Mouse (Mus musculus) hindbrain, embryonic 16.5 days (tissue): ENCODE results near the gene Elf2. TPM values are rescaled to one million over a fixed set of nuclear protein-coding genes. Genes with fewer than 3 reads are reported as not detected.
"Not testable (repeated sequence)": the region's sequence is repeated elsewhere in the genome, so short reads cannot be mapped to it uniquely, and the experiment has no call there.

Source experiments
- ATAC-seq: fragments of 200-750 bp; cut with Nextera tagmentation; 2 replicates; pipeline ENCODE4 v1.8.0; 2017; ENCODE audit warnings: moderate TSS enrichment, moderate library complexity
- H3K27ac ChIP-seq: fragments of 300-500 bp; sonication (generic); 2 replicates; pipeline ENCODE4 v1.5.1; 2014; ENCODE audit warnings: low read depth, mild to moderate bottlenecking, control low read depth, low read length, moderate library complexity
- H3K27me3 ChIP-seq: fragments of 300-500 bp; sonication (generic); replicated peaks from 2 replicates; pipeline ENCODE4 v1.6.1; 2014; ENCODE audit warnings: low read length; ENCODE audit not compliant: control insufficient read depth, insufficient read depth
- H3K36me3 ChIP-seq: fragments of 300-500 bp; sonication (generic); 2 replicates; pipeline ENCODE4 v1.6.1; 2014; ENCODE audit warnings: mild to moderate bottlenecking, low read length, moderate library complexity, mixed read lengths; ENCODE audit not compliant: control insufficient read depth, insufficient read depth
- H3K4me1 ChIP-seq: fragments of 300-500 bp; sonication (generic); 2 replicates; pipeline ENCODE4 v1.6.1; 2014; ENCODE audit warnings: low read depth, low read length; ENCODE audit not compliant: control insufficient read depth, insufficient read depth
- H3K4me2 ChIP-seq: fragments of 300-500 bp; sonication (generic); 2 replicates; pipeline ENCODE4 v1.6.1; 2014; ENCODE audit warnings: mild to moderate bottlenecking, low read length, control low read depth, moderate library complexity
- H3K4me3 ChIP-seq: fragments of 300-500 bp; sonication (generic); 2 replicates; pipeline ENCODE4 v1.5.1; 2014; ENCODE audit warnings: mild to moderate bottlenecking, low read length, control low read depth, moderate library complexity
- H3K9ac ChIP-seq: fragments of 300-500 bp; sonication (generic); 2 replicates; pipeline ENCODE4 v1.6.1; 2014; ENCODE audit warnings: low read depth, mild to moderate bottlenecking, control low read depth, low read length, moderate library complexity
- H3K9me3 ChIP-seq: fragments of 300-500 bp; sonication (generic); 2 replicates; pipeline ENCODE4 v1.6.1; 2014; ENCODE audit warnings: mild to moderate bottlenecking, low read length, moderate library complexity; ENCODE audit not compliant: control insufficient read depth
- WGBS: fragments of 180-500 bp; shearing (Covaris S2); extraction: QIAGEN DNeasy Blood & Tissue Kit; methylation state at CpG from one replicate; pipeline ENCODE4 v1.1.7; 2014; 5-methylcytosine and 5-hydroxymethylcytosine counted together
- polyA plus RNA-seq: library from polyadenylated mRNA; unstranded; fragments of >200 nt; fragmentation: Nextera tagmentation; extraction: Ambion mirVana; gene quantifications from 2 replicates; pipeline ENCODE4 v1.2.1, GENCODE M21; 2015

Gene Elf2
- polyA plus RNA-seq, 1 experiment from 2014 or later, result 31.4 TPM

DNA sequence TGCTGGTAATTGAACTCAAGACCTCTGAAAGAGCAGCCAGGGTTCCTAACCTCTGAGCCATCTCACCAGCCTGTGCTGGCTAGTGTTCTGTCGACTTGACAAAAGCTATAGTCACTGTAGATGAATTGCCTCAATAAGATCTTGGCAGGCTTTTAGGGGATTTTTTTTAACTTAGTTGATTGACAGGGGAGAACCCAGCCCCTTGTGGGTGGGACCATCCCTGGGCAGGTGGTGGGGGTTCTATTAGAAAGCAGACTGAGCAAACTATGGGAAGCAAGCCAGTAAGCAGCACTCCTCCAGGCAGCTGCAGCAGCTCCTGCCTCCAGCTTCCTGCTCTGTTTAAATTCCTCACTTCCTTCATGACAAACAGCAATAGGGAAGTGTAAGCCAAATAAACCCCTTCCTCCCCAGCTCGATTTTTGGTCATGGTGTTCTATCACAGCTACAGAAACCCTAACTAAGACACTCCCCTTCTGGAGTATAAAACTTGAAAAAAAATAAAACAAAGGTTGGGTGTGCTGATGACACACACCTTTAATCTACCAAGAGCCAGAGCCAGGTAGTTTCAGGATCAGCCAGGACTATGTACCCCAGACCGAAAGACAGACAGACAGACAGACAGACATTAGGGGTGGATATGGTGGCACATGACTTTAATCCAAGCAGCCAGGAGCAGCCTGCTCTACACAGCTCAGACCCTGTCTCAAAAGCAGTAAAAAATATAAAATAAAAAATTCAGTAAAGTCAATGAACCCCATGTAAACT, 13.6 kb downstream of the Elf2 start:
- peak; percentile 77 for ATAC-seq
- Histone ChIP-seq H3K27ac (no peak overlapping the region), H3K9me3 (no peaks in the 10 kb centered on the region)

GRCm38 (mm10) chr3:51325475-51325874, 15.0 kb downstream of the Elf2 start:
- H3K36me3 ChIP-seq, result 0 out of 2 replicates have a peak, but pooled peaks cover 2% of the 10 kb centered on the region
- no peaks in the 10 kb centered on the region for H3K27me3 ChIP-seq
- H3K4me2 ChIP-seq, result no peak overlapping the region
- WGBS, result 71% methylated on average over 1 of the region's 1 CpGs
- H3K9me3 ChIP-seq, result no peaks in the 10 kb centered on the region
- H3K4me1 ChIP-seq, result no peaks in the 10 kb centered on the region
- no peak for ATAC-seq
- H3K9ac ChIP-seq, result no peak overlapping the region
- no peak overlapping the region for H3K27ac ChIP-seq
- no peak overlapping the region for H3K4me3 ChIP-seq

More for the DNA sequence above, 13.6 kb downstream of the Elf2 start:
- 69% methylated on average over 3 of the region's 3 CpGs for WGBS
- H3K36me3 ChIP-seq, result 0 out of 2 replicates have a peak, but pooled peaks cover 2% of the 10 kb centered on the region
- no peak overlapping the region for H3K4me2 ChIP-seq
- no peaks in the 10 kb centered on the region for H3K27me3 ChIP-seq
- H3K4me1 ChIP-seq, result no peaks in the 10 kb centered on the region
- H3K9ac ChIP-seq, result no peak overlapping the region
- H3K4me3 ChIP-seq, result no peak overlapping the region

GRCm38 (mm10) chr3:51323006-51323405, 17.5 kb downstream of the Elf2 start:
- no peak for ATAC-seq
- H3K4me2 ChIP-seq, result no peak overlapping the region
- H3K4me3 ChIP-seq, result no peak overlapping the region
- H3K36me3 ChIP-seq, result 0 out of 2 replicates have a peak, but pooled peaks cover 2% of the 10 kb centered on the region
- H3K27me3 ChIP-seq, result no peaks in the 10 kb centered on the region
- H3K27ac ChIP-seq, result no peak overlapping the region
- H3K4me1 ChIP-seq, result no peaks in the 10 kb centered on the region
- H3K9ac ChIP-seq, result no peak overlapping the region
- 95% methylated on average over 14 of the region's 14 CpGs for WGBS
- H3K9me3 ChIP-seq, result no peaks in the 10 kb centered on the region

DNA sequence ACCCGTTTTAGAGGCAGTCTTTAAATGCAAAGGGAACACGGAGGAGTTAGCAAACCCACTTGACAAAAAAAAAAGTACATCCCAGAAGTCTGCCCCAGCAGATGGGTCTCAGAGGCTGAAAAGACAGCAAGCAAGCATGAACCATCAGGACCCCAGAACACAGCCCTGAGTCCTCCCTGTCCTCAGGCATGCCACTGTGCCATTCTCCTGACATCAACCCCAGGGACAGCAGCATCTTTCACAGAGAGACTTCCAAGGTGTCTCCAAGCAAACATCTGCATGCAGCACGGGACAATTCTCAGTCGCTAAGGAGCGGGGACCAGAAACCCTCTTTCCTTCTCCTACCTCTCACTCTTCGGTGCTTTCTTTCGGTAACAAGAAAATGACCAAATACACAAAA, 18.1 kb downstream of the Elf2 start:
- Histone ChIP-seq H3K4me2 (no peak overlapping the region), H3K9ac (no peak overlapping the region), H3K27ac (no peak overlapping the region), H3K36me3 (0 out of 2 replicates have a peak, but pooled peaks cover 2% of the 10 kb centered on the region), H3K27me3 (no peaks in the 10 kb centered on the region), H3K4me3 (no peak overlapping the region), H3K4me1 (no peaks in the 10 kb centered on the region), H3K9me3 (no peaks in the 10 kb centered on the region)
- ATAC-seq, result no peak
- WGBS, result 95% methylated on average over 7 of the region's 7 CpGs

GRCm38 (mm10) chr3:51321141-51321540, 19.3 kb downstream of the Elf2 start:
- Histone ChIP-seq H3K27me3 (no peaks in the 10 kb centered on the region), H3K27ac (no peak overlapping the region), H3K9me3 (no peaks in the 10 kb centered on the region), H3K4me2 (no peak overlapping the region), H3K36me3 (0 out of 2 replicates have a peak, but pooled peaks cover 2% of the 10 kb centered on the region), H3K9ac (no peak overlapping the region), H3K4me1 (no peaks in the 10 kb centered on the region), H3K4me3 (no peak overlapping the region)
- ATAC-seq, result no peak
- WGBS, result 93% methylated on average over 5 of the region's 5 CpGs

- not testable (repeated sequence) for H3K9me3 ChIP-seq, H3K27ac ChIP-seq, H3K36me3 ChIP-seq, H3K27me3 ChIP-seq, H3K4me2 ChIP-seq, H3K4me3 ChIP-seq, H3K4me1 ChIP-seq, H3K9ac ChIP-seq, ATAC-seq
- WGBS, result 88% methylated on average over 3 of the region's 3 CpGs
These were observed 22.4 kb downstream of the Elf2 start for GRCm38 (mm10) chr3:51318053-51318452.

DNA sequence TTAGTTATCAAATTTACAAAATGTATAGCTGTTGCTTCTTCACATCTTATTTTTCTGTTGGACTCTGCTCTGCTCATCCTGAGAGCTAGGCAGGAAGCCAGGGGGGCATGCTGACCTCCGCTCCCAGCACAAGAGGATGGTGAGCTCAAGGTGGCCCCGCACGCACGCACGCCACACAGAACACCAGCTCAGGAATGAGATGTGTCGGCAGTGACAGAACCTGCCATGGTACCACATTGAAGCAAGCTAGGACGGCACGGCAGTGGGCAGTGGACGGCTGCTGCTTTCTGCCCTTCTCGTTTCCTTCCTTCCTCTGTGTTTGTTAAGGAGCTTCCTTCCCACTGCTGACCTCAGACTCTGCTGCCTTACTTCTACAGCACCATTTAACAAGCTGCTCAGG, 23.6 kb downstream of the Elf2 start:
- no peaks in the 10 kb centered on the region for H3K27me3 ChIP-seq
- no peak overlapping the region for H3K9ac ChIP-seq
- no peaks in the 10 kb centered on the region for H3K9me3 ChIP-seq
- no peak overlapping the region for H3K4me3 ChIP-seq
- H3K4me1 ChIP-seq, result no peaks in the 10 kb centered on the region
- ATAC-seq, result no peak
- no peaks in the 10 kb centered on the region for H3K36me3 ChIP-seq
- H3K4me2 ChIP-seq, result no peak overlapping the region
- 90% methylated on average over 10 of the region's 10 CpGs for WGBS
- no peak overlapping the region for H3K27ac ChIP-seq

- no peaks in the 10 kb centered on the region for H3K27me3 ChIP-seq
- no peaks in the 10 kb centered on the region; the same call in 1 of the 2 replicates for H3K4me1 ChIP-seq
- H3K9ac ChIP-seq, result no peak overlapping the region
- peaks cover 4% of the 10 kb centered on the region; the same call in 1 of the 2 replicates for H3K36me3 ChIP-seq
- no peak for ATAC-seq
- H3K9me3 ChIP-seq, result no peaks in the 10 kb centered on the region
- 42% methylated on average over 9 of the region's 9 CpGs for WGBS
- H3K4me3 ChIP-seq, result no peak overlapping the region
- no peak overlapping the region for H3K4me2 ChIP-seq
- H3K27ac ChIP-seq, result no peak overlapping the region
These were observed 28.8 kb downstream of the Elf2 start for GRCm38 (mm10) chr3:51311638-51312037.

GRCm38 (mm10) chr3:51310098-51310497, 30.4 kb downstream of the Elf2 start:
- Histone ChIP-seq H3K36me3 (peaks cover 4% of the 10 kb centered on the region; the same call in 1 of the 2 replicates), H3K27me3 (no peaks in the 10 kb centered on the region), H3K4me1 (no peaks in the 10 kb centered on the region; the same call in 1 of the 2 replicates), H3K4me3 (no peak overlapping the region), H3K4me2 (no peak overlapping the region), H3K27ac (no peak overlapping the region), H3K9ac (no peak overlapping the region), H3K9me3 (no peaks in the 10 kb centered on the region)
- ATAC-seq, result 0 out of 2 replicates have a peak, but pooled peaks have one; percentile 54
- WGBS, result 17% methylated on average over 5 of the region's 7 CpGs
